Mouse (Mus musculus): Measurements from ENCODE around the gene Sec14l5. TPM values are rescaled to one million over a fixed set of nuclear protein-coding genes. Genes with fewer than 3 reads are reported as not detected.
A peak's percentile ranks its signal among the peaks of the same experiment; 100 is the strongest.

The Sec14l5 gene
- total RNA-seq (2017), result not detected in 2 replicates

DNA sequence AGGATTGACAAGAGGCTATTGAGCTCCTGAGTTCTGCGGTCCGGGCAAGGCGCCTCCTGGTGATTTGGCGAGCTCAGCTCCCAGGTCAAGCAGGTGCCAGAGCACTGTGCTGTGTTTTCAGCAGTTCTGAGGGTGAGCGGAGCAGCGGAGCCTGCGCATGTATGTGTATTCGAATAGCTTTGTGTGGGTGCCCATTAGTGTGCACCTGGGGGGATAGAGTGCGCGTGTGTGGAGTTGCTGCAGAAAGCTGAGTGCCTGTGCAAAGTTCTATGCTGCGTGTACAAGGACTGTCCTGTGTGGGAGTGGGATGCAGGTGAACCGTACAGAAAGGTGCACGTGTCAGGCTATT lies at the start of gene Sec14l5:
Gene Sec14l5 (plus strand): TSS at position 73 of the 349 bp plus-strand sequence.
- no peak for ATAC-seq (replicated peaks; ENCODE audit: low read depth, poor library complexity, severe bottlenecking)

DNA sequence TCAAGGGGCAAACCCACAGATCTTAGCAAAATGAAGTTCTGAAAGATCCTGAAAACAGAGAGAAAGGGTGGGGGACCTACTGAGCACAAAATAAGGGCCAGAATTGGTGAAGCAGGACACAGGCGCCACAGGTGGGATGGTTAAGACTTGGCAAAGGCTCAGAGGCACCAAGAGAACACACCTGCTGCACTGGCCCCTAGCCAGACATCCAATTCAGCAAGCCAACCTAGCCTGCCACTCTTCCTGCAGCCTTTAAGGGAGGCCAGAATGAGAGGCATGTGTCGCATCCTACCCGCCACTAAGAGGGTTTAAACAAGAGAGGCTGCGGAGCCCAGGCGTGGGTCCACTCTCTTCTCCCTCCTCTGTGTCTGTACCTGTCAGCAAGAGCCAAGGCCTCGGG lies 45.9 kb upstream of the Sec14l5 start:
- ATAC-seq (replicated peaks; ENCODE audit: low read depth, poor library complexity, severe bottlenecking), result no peak

DNA sequence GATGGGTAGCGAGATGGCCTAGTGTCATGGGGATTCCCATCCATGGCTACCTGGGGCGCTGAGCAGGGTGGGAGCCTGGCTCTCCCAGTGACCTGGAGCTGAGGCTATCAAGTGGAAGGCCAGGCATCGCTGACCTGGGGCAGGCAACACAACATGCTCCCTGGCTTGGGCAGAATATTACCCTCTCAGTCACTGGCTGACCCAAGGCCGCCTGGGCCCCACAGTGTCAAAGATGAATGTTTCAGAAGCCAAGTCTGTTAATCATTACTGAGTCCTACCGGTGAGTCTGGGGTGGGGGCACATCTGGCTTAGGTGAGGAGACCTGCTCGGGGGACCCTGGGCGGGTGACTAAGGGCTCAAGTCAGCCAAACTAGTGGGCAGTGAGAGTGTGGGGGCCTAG lies 37.0 kb upstream of the Sec14l5 start:
- no peak for ATAC-seq (replicated peaks; ENCODE audit: low read depth, poor library complexity, severe bottlenecking)

DNA sequence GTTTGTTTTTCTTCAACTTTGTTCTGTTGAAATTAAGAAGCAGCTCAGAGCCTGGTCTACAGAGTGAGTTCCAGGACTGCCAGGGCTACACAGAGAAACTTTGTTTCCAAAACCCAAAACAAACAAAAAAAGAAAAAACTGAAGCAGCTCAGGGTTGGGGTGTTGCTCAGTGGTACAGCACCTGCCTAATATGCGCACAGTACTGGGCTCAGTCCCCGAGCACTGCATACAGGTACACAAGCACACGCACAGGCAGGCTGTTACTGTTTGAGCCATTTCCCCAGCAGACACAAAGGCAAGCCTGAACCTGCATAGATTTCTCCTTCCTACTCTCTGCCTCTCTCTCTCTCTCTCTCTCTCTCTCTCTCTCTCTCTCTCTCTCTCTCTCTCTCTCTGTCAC lies 35.9 kb upstream of the Sec14l5 start:
- no peak for ATAC-seq (replicated peaks; ENCODE audit: low read depth, poor library complexity, severe bottlenecking)

DNA sequence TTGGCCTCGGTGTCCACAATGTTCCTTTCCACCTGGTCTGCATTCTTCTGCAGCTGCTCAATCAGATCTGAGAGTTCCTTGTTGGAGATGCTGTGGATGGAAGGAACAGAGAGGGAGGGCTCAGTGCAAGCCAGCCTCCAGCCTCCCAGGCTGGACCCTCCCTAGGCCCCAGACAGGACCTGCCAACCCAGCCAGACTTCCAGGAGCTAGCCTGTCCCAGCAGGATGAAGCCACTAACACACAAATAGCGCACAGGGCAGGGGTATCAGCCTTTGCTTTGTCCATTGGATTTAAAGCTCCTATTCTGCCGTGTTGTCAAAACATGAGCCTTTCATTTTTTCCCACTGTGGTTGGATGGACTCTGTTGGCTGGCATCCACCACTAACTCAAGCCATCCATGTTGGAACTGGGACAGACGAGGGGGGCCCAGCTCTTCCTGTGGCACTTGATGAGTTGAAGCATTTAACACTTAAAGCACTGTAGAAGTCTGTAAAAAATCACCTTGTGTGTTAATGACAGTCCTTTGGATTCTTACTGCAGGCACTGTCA lies 33.8 kb upstream of the Sec14l5 start:
- no peak for ATAC-seq (replicated peaks; ENCODE audit: low read depth, poor library complexity, severe bottlenecking)

DNA sequence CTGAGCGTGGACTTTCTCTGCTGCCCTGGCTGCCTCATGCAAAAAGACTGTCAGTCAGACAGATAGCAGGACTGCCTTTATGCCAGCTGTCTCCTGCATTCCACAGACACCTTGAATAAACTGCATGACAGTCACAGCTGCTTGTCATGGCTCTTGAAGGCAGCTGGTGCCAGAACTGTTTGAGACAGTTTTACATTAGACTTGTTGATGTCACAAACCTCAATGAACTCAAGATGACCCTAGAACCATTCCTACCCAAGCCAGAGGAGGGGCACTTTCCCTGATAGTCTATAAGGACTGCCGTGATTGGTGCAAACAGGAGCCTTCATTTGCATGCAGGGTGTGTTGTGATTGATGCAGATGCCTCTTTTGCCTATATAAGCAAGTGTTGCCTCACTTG lies 33.3 kb upstream of the Sec14l5 start:
- no peak for ATAC-seq (replicated peaks; ENCODE audit: low read depth, poor library complexity, severe bottlenecking)

DNA sequence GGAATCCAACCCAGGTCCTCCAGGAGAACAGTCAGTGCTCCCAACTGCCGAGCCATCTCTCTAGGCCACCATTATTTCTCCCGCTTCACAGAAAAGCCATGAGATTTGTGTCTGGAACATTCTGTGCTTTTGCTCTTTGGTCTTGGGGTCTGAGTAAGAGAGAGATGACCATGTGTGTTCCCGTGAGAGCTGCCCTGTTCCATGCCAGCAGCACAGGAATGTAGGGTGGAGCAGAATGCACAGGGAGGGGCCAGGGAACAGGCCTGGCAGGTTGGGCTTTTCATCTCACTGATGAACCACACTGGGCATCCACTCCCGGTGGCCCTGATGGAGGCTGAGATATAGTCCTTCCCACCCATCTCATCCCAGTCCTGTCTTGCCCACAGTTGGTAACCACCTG lies 27.5 kb upstream of the Sec14l5 start:
- no peak for ATAC-seq (replicated peaks; ENCODE audit: low read depth, poor library complexity, severe bottlenecking)

DNA sequence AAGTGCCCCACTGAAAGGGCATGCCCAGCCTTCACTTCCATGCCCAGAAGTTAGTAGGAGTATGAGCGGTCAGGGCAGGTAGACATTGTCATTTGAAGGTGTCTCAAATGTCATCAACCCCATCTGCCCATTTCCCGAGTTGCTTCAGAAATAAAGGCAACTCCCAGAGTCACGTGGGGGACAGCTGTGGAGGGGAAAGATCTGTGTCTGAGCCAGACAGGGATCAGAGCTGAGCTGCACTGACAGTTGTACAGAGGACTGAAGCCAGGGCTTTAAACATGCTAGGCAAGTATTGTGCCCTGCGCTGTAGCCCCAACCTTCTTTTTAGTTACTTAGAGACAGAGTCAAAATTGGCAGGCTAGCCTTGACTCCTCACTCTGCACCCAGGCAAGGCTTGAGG lies 27.1 kb upstream of the Sec14l5 start:
- ATAC-seq (replicated peaks; ENCODE audit: low read depth, poor library complexity, severe bottlenecking), result no peak

DNA sequence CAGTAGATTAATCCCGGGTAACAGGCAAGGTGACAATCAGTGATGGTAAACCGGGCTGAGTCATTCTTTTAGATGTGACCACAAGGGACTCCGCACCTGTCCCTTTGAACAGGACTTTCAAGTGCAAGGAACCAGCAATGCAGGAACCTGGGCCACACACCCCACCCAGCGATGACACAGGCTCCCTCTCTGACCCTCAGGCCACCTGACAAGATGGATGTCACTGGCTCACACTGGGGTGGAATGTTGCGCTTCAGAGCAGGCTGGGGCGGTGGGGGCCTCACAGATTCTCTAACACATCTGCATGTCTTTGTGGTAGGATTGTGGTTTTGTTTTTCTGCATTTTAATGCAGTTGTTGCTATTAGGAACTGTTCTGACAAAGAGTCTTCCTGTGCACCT lies 23.4 kb upstream of the Sec14l5 start:
- no peak for ATAC-seq (replicated peaks; ENCODE audit: low read depth, poor library complexity, severe bottlenecking)

DNA sequence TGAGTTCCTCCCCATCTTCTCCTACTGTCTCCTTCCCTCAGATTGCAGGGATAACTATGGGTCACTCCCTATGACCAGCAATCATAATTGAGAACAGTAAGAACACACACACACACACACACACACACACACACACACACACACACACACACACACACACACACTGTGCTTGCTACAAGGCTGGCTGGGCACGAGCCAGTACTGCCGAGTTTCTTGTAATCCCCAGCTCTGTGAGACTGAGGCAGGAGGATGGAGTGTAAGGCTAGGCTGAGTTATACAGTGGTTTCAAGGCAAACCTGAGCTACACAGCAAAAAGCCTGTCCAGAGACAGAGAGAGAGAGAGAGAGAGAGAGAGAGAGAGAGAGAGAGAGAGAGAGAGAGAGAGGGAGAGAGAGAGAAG lies 16.7 kb upstream of the Sec14l5 start:
- ATAC-seq (replicated peaks; ENCODE audit: low read depth, poor library complexity, severe bottlenecking), result no peak

DNA sequence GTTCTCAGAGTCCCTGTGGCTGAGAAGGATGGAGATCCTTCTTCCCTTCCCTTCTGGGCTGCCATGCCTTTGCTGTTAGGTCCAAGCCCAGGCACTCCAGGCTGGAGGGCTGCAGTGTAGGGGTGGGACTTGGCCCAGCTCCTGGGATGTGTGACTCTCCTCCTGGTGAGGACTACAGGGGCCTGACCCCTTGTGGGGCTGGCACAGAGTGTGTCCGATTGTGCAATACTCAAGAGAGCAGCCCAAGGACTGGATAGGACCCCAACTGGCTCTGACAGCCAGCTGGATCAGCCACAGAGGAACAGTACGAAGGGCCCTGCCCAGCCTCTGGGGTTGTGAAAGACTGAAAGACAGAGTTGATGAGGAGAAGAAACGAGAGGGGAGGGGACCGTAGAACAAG lies 16.1 kb upstream of the Sec14l5 start:
- peak; percentile 70 for ATAC-seq (replicated peaks; ENCODE audit: low read depth, poor library complexity, severe bottlenecking)

DNA sequence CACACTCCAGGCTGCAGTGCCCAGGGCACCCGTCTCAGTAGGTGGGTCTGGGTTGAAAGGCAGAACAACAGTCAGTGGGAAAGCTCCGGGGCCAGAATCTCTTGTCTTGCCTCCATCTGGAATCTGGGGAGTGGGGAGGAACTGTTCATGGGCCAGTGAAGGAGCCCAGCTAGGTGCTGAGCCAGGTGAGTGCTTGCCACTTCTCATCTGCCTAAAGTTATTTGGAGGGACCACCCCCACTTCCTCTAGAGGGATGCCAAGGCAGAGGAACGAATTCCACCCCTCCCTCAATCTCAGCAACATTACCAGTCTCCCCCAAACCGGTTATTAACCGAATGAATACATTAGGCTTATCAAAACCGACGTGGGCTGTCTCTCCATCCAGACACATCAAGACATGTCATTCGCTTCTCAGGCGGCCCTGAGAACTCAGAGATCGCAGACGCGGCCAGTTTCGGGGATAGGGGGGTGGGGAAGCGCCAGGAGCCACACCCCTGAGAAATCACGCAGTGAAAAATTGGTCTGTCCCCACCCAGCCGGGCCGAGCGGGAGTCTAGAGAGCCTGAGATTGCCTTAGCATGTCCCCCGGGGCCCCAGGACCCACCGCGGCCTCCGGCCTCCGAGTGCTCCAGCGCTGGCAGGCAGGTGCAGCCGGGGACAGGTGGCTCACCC lies 15.5 kb upstream of the Sec14l5 start:
- no peak for ATAC-seq (replicated peaks; ENCODE audit: low read depth, poor library complexity, severe bottlenecking)

DNA sequence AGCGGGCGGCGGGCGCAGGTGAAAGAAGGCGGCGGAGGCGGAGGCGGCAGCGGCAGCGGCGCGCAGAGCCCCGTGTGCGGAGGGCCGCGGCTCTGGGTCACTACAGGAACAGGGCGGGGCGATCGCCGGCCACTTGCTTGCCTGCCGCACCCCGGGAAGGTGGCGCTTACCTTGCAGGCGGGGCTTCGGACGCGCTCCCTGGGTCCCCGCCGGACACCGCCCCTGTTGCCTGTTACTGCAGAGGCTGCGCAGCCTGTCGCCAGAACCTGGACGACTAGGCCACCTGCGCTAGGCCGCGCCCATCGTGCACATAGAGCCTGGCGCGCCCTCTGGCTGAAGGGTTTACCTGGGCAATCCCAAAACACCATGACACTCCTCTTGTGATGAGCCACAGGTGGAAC lies 14.5 kb upstream of the Sec14l5 start, which contains the start of gene Ppl:
Gene Ppl (minus strand): TSS at position 21 of the 401 bp plus-strand sequence.
- ATAC-seq (replicated peaks; ENCODE audit: low read depth, poor library complexity, severe bottlenecking), result peak; percentile 43

DNA sequence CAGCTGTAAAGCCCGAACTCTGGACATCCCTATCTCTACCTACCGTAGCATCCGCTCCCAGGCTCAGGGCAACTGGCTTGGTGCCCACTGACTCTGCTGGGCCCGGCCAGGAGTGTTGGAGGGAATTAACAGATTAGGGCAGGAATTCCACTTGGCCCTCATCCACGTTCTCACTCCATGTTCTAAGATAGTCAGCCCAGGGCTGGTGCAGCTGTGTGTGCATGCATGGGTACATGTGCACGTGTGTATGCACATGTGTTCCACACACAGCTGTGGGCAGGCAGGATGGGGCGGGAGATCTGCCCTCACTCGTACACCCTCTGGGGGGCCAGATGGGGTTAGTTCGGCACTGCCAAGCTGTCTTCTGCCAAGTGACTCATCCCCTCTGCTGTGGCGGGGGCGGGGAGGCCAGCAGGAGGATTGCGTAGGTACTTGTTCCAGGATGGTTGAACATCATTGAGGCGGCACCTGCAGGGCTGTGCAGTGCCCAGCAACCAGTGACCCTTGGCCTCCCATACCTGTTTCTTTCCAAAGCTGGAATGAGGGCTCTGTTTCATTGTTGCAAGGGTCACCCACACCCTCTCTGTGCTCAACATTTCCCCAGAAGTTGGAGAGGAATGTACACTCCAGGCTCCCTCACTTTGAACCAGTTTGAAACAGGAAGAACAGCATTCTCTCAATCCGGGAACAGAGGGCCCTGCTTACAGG lies 12.1 kb upstream of the Sec14l5 start:
- ATAC-seq (replicated peaks; ENCODE audit: low read depth, poor library complexity, severe bottlenecking), result no peak

DNA sequence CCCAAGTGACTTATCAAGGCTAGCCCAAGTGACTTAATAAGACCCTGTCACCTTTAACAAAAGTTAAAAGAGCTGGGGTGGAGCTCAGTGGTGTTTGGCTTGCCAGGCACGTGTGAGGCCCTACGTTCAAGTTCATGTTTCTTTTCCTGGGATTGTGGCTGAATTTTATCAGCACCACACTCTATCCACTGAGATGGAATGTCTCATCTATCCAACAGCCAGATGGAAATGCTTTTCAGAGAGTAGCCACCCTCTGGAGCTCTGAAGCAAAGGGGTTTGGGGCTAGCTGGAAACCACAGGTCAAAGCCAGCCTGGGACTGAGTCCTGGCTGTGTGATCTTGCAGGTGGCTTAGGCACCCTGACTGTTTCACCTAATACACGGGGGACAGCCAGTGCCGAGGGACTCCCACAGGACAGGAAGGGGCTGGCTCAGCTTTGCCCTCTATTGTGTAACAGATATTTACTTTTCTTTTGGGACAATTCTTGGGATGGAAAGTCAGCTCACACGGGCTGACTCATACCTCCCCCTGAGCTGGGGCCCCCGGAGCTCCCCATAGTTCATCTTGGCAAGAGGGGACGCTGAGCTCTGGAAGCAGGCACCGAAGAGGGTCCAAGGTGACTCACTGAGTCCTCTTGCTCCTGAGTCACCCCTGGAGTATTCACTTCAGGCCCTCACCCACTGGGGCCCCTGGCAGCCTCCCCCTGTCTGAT lies 11.2 kb upstream of the Sec14l5 start:
- ATAC-seq (replicated peaks; ENCODE audit: low read depth, poor library complexity, severe bottlenecking), result no peak

DNA sequence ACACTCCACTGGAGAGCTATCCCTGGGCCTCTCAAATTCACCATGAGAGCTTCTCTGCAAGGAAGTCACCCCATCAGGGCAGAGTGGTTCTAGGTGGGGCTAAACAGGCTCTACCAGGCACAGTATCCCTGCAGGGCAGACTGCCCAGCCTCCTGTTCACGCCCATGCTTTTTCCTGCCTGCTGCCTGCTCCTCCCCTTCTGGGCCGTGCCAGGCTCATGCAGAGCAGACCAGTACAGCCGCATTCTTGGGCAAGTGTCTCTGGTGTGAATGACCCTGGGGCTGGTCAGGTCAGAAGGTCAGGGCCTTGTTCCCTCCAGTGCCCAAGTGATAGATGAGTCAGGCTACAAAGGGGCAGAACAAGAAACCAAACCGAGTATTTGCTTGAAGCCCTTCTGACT lies 10.4 kb upstream of the Sec14l5 start:
- ATAC-seq (replicated peaks; ENCODE audit: low read depth, poor library complexity, severe bottlenecking), result no peak

DNA sequence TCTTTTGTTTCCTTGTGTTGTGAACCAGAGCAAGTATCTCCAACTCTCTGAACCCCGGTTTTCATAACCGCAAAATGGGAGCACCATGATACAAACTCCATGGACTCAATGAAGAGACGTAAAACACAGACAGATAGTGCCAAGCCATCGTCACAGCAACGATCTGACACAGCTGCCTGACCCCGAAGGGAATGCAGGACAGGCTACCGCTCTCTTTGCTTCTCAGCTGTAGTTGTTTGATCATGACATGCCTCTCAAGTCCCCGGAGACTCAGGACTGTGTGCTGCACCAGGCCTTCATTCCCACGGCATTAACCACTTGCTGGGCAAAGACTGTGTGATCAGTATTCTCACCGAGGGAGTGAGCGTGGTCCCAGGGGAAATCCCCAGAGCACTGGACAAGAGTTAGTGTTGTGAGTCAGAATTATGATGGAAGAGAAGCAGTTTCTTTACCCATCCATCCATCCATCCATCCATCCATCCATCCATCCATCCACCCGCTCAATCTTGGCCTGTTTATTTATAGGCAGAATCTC lies 9.8 kb upstream of the Sec14l5 start:
- ATAC-seq (replicated peaks; ENCODE audit: low read depth, poor library complexity, severe bottlenecking), result no peak

DNA sequence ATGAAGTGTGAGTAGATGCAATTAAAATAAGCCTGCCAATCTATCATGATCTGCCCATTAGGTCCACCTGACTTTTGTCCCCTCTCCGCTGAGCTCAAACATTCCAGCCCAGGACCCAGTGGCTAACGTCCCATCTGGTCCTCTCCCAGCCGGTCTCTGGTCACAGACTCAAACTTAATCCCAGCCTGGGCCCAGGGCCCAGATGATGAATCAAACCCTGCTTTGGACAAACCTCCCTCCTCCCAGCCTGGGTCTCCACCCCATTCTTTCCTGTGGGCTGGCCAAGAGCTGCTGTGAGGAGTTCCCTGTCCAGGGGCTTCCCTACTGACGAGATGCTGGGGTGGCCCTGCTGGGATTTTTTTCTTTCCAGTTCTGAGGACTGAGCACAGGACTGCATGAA lies 7.2 kb upstream of the Sec14l5 start:
- no peak for ATAC-seq (replicated peaks; ENCODE audit: low read depth, poor library complexity, severe bottlenecking)

DNA sequence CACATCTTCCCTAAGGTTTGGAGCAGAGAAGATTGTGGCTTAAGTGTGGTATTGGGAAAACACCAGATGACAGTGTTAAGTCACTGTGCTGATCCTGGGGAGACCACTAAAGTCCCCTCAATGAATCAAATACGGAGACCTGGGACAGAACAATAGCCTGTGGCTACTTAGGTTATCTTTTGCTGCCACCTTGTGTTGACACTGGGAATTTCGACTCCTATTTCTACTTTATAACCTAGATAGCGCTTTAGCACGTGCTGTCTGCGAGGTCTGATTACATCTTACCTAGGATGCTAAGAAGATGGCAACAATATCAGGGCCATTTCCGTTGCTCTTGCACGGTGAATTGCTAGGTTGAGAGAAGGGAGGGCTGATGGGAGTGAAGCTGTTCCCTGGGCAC lies 1.3 kb upstream of the Sec14l5 start:
- ATAC-seq (replicated peaks; ENCODE audit: low read depth, poor library complexity, severe bottlenecking), result peak; percentile 69

DNA sequence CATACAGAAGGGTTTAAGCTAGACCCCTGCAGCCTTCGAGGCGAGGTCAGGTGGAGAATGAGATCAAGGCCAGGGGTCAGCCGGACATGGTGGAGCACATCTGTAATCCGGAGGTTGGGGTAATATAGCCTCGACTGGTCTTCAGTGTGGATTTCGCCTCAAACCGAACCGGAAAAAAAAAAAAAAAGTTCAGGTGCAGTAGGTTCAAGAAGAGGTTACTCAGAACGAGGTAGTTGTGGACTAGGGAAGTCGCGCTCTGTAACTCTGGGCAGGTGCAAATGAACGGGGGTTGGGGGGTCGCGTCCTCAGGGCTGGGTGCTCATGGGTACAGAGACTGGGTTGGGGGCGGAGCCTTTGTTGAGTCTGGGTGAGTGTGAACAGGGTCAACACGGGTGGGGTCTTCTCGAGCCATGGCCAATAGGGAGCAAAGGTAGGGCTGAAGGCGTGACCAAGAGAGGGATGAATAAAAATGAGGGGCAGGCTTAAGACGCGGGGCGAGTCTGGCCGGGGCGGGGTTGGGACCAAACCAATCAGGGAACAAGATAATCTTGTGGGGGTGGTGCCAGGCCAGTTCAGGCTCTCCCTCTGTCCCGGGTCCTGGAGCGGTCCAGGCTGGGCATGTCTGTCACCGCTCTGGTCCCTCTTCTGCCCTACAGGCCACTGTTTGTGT lies 407 bp upstream of the Sec14l5 start:
- peak; percentile 91 for ATAC-seq (replicated peaks; ENCODE audit: low read depth, poor library complexity, severe bottlenecking)
